In genomic region chr2:34825827-34826459, GRCm38 (mm10) we compare ENCODE assay signal across 8 mouse cellular contexts. TPM values are rescaled to one million over a fixed set of nuclear protein-coding genes. Genes with fewer than 3 reads are reported as not detected.
DNase-seq lines count a peak whose midpoint lies in the region; ATAC-seq lines count a peak whose summit lies in the region.

Gene Fbxw2 (minus strand): TSS chr2:34826311.

- peaks cover 18% of the 10 kb centered on the region for H3K9me3 ChIP-seq in megakaryocyte, embryonic 14.5 days

- peak; percentile 96 for DNase-seq in ZHBTc4 (ENCODE audit: low read depth, low spot score)
- DNase-seq in gastrocnemius, adult 8-10 months (ENCODE audit: low spot score in 2 of 2) = peak; percentile 74 to 79
- DNase-seq in hindlimb bud, embryonic 11.5 days (ENCODE audit: extremely low spot score, low read depth, low spot score) = peak; percentile 72
- peak; percentile 83 to 86 for DNase-seq in left cerebral cortex, adult 8-10 months (ENCODE audit: low spot score in 2 of 2)
- DNase-seq in right cerebral cortex, postnatal 10 days (ENCODE audit: low spot score in 2 of 2) = peak; percentile 95 to 96
- DNase-seq in urinary bladder, postnatal 25 days (ENCODE audit: low spot score) = peak; percentile 90

- peaks cover 21% of the 10 kb centered on the region for H3K36me3 ChIP-seq in megakaryocyte, embryonic 14.5 days (replicated peaks; ENCODE audit: low read length)

- peak within 1 kb of the TSS; percentile 93 for H3K4me3 ChIP-seq in megakaryocyte, embryonic 14.5 days (replicated peaks)

- no peaks in the 10 kb centered on the region for H3K27me3 ChIP-seq in megakaryocyte, embryonic 14.5 days (replicated peaks)

- peak; percentile 98 for ATAC-seq in common myeloid progenitor, adult 5-6 weeks (replicated peaks; ENCODE audit: low read depth, poor library complexity, severe bottlenecking)

- H3K4me1 ChIP-seq in megakaryocyte, embryonic 14.5 days = peaks cover 35% of the 10 kb centered on the region

RNA-seq across cellular contexts. Expression of gene Fbxw2, which starts in this region (rescaled TPM):
- total RNA-seq in common myeloid progenitor, adult 5-6 weeks (2017) = 59.0 and 63.9 TPM in 2 replicates
- total RNA-seq in gastrocnemius, adult 8-10 months (2022) = 10 to 100 TPM; 53.0 to 58.9 (median 56.3) TPM
- total RNA-seq in left cerebral cortex, adult 8-10 months (2022) = 10 to 100 TPM; 84.5 to 99.0 (median 96.9) TPM
- 2.7 and 16.3 TPM in 2 replicates for polyA plus RNA-seq in megakaryocyte, embryonic 14.5 days (2012; ENCODE audit: insufficient read depth, low replicate concordance)

Comparison
In these comparisons a context has a peak if more than half of its experiments do, and no peak if none do; other contexts are left out.
1. Peak in every context shown above with its lines: DNase-seq, ATAC-seq and H3K4me3 ChIP-seq.